In genomic region chr7:124748396-124748795, GRCm38 (mm10) we compare ENCODE assay signal across 22 mouse cellular contexts.
DNase-seq lines count a peak whose midpoint lies in the region; ATAC-seq and TF ChIP-seq lines count a peak whose summit lies in the region.
"Had no signal": no experiment of that assay in that cellular context is flagged by ENCODE, and none has a peak within 500 bp of the region (broad histone marks: within the 10 kb centered on the region; RNA-seq: fewer than 3 reads in every experiment).

No protein-coding gene starts in this region.

- DNase-seq in forebrain, postnatal 0 days: peak; percentile 13
- DNase-seq in forebrain, embryonic 11.5 days (ENCODE audit: low spot score): no peak
- DNase-seq in frontal cortex, postnatal 36 days (ENCODE audit: low spot score in 2 of 2): peak; percentile 58 to 79
- DNase-seq in left cerebral cortex, postnatal 36 days (ENCODE audit: low spot score in 2 of 2): peak; percentile 52 to 69
- DNase-seq in telencephalon, adult 2 months (ENCODE audit: low read depth, low spot score): peak; percentile 92
- no peak for DNase-seq in hindbrain, postnatal 0 days (ENCODE audit: low spot score)
- no peak for DNase-seq in natural killer cell, adult 2 months (ENCODE audit: low spot score in 2 of 2)
- DNase-seq in cerebellum, adult 9-10 months: no peak
- DNase-seq: adrenal gland, adult 2 months; cerebellum, postnatal 10 days; gastrocnemius, postnatal 25 days; heart, postnatal 10 days; kidney, adult 8-10 months; kidney, postnatal 14 days; lung, embryonic 14.5 days; lung, postnatal 4 days had no signal

- no peaks in the 10 kb centered on the region for H3K9me3 ChIP-seq in forebrain, postnatal 0 days (ENCODE audit: low read length)
- H3K9me3 ChIP-seq in forebrain, embryonic 11.5 days (ENCODE audit: control insufficient read depth, low read length): no peaks in the 10 kb centered on the region
- no peaks in the 10 kb centered on the region for H3K9me3 ChIP-seq in hindbrain, postnatal 0 days (ENCODE audit: low read length)
- H3K9me3 ChIP-seq: embryonic facial prominence, embryonic 13.5 days; hindbrain, embryonic 13.5 days had no signal

- peak; percentile 25; the same call in 1 of the 2 replicates for ATAC-seq in forebrain, postnatal 0 days
- ATAC-seq in forebrain, embryonic 11.5 days (replicated peaks; ENCODE audit: low FRiP score): no peak
- ATAC-seq in hindbrain, postnatal 0 days: no peak

- H3K9ac ChIP-seq in forebrain, postnatal 0 days: no peak overlapping the region
- no peak overlapping the region for H3K9ac ChIP-seq in forebrain, embryonic 11.5 days (ENCODE audit: low read length)
- no peak overlapping the region for H3K9ac ChIP-seq in hindbrain, postnatal 0 days (replicated peaks; ENCODE audit: low read length)
- H3K9ac ChIP-seq: embryonic facial prominence, embryonic 13.5 days; hindbrain, embryonic 13.5 days; lung, embryonic 14.5 days had no signal

- H3K36me3 ChIP-seq in forebrain, postnatal 0 days (ENCODE audit: insufficient read depth): no peaks in the 10 kb centered on the region
- H3K36me3 ChIP-seq in forebrain, embryonic 11.5 days (ENCODE audit: control insufficient read depth, insufficient read depth, low read length): no peaks in the 10 kb centered on the region
- H3K36me3 ChIP-seq in hindbrain, postnatal 0 days (ENCODE audit: insufficient read depth, low read length): no peaks in the 10 kb centered on the region
- H3K36me3 ChIP-seq: embryonic facial prominence, embryonic 13.5 days; hindbrain, embryonic 13.5 days had no signal

- H3K4me1 ChIP-seq in forebrain, postnatal 0 days (ENCODE audit: insufficient read depth): no peaks in the 10 kb centered on the region
- H3K4me1 ChIP-seq in forebrain, embryonic 11.5 days (replicated peaks; ENCODE audit: control insufficient read depth, insufficient read depth, low read length): no peaks in the 10 kb centered on the region
- no peaks in the 10 kb centered on the region for H3K4me1 ChIP-seq in hindbrain, postnatal 0 days (ENCODE audit: insufficient read depth, low read length)
- H3K4me1 ChIP-seq: embryonic facial prominence, embryonic 13.5 days; hindbrain, embryonic 13.5 days had no signal

- H3K27me3 ChIP-seq in forebrain, postnatal 0 days (ENCODE audit: insufficient read depth, low read length): no peaks in the 10 kb centered on the region
- no peaks in the 10 kb centered on the region for H3K27me3 ChIP-seq in forebrain, embryonic 11.5 days (ENCODE audit: control insufficient read depth, insufficient read depth, low read length)
- no peaks in the 10 kb centered on the region for H3K27me3 ChIP-seq in hindbrain, postnatal 0 days (ENCODE audit: insufficient read depth, low read length)
- H3K27me3 ChIP-seq: embryonic facial prominence, embryonic 13.5 days; hindbrain, embryonic 13.5 days had no signal

- H3K4me3 ChIP-seq in forebrain, postnatal 0 days (ENCODE audit: low read depth, low read length): no peak overlapping the region
- H3K4me3 ChIP-seq in forebrain, embryonic 11.5 days (ENCODE audit: low read depth, low read length): no peak overlapping the region
- H3K4me3 ChIP-seq in hindbrain, postnatal 0 days (ENCODE audit: low read length): no peak overlapping the region
- H3K4me3 ChIP-seq: embryonic facial prominence, embryonic 13.5 days; hindbrain, embryonic 13.5 days; layer of hippocampus, adult 2 months had no signal

- no peak overlapping the region for H3K4me2 ChIP-seq in forebrain, postnatal 0 days (ENCODE audit: low read depth)
- H3K4me2 ChIP-seq in forebrain, embryonic 11.5 days (ENCODE audit: low read depth, low read length, severe bottlenecking): no peak overlapping the region
- no peak overlapping the region for H3K4me2 ChIP-seq in hindbrain, postnatal 0 days (ENCODE audit: low read depth, low read length)
- H3K4me2 ChIP-seq: embryonic facial prominence, embryonic 13.5 days; heart, embryonic 11.5 days; hindbrain, embryonic 13.5 days; liver, embryonic 11.5 days; lung, embryonic 14.5 days had no signal

- intact Hi-C loops in left cerebral cortex, postnatal 36 days (cut with DNase I): loop anchor here (1.0 to 2.0 kb wide), 2 partner anchors 40 to 67 kb away; no protein-coding TSS in a partner anchor

- WGBS in forebrain, postnatal 0 days: 73% methylated on average over 3 of the region's 3 CpGs
- 92% methylated on average over 3 of the region's 3 CpGs for WGBS in forebrain, embryonic 11.5 days
- 81% methylated on average over 3 of the region's 3 CpGs for whole genome bisulfite sequencing in hindbrain, postnatal 0 days

- H3K27ac ChIP-seq in forebrain, postnatal 0 days (ENCODE audit: low read depth, low read length): no peak overlapping the region; the same call in 1 of the 2 replicates
- H3K27ac ChIP-seq in forebrain, embryonic 11.5 days (ENCODE audit: low read depth, low read length): no peak overlapping the region
- no peak overlapping the region for H3K27ac ChIP-seq in hindbrain, postnatal 0 days
- H3K27ac ChIP-seq: embryonic facial prominence, embryonic 13.5 days; hindbrain, embryonic 13.5 days; layer of hippocampus, adult 2 months; stomach, postnatal 0 days had no signal

- TF ChIP-seq CTCF in forebrain, postnatal 0 days (IDR thresholded peaks at IDR 0.05; ENCODE audit: low read depth): no peak
- no peak for TF ChIP-seq CTCF in hindbrain, postnatal 0 days (IDR thresholded peaks at IDR 0.05; ENCODE audit: low read depth)

Comparison
In these comparisons a context has a peak if more than half of its experiments do, and no peak if none do; other contexts are left out.
1. DNase-seq: peak in forebrain, postnatal 0 days (single experiment), frontal cortex, postnatal 36 days (2 of 2), left cerebral cortex, postnatal 36 days (2 of 2) and telencephalon, adult 2 months (single experiment); none in forebrain, embryonic 11.5 days (single experiment), hindbrain, postnatal 0 days (single experiment), natural killer cell, adult 2 months (0 of 2) and cerebellum, adult 9-10 months (single experiment).